Mouse (Mus musculus): Measurements from ENCODE around the gene Baiap2l1.

DNA sequence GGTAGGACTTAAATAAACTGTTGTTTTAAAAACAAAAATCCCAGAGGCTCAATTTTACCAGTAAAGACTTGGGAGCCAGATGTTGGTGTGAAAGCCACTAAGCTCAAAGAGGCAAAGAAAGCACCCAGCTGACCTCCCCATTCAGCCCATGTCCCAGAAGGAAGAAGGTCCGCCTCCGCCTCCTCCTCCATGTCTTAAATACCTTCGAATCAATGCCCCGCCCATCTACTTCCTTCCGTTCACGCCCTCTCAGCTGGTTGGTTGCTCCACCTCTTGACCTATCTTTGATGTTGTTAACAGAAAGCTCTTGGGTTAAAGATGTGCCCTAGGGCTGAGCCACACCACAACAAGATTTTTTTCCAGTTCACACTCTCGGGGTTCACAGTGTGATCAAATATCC is 127.7 kb downstream of the Baiap2l1 start:
- no peak for TF ChIP-seq CTCF (IDR thresholded peaks at IDR 0.05; ENCODE audit: borderline replicate concordance, control insufficient read depth, extremely low read depth, insufficient read depth, low read length, poor library complexity)
- no peak for TF ChIP-seq POLR2A (IDR thresholded peaks at IDR 0.05; ENCODE audit: control insufficient read depth, extremely low read depth, insufficient read depth, low read length, poor library complexity)

Measured in thymus, adult 2 months (tissue).